Mouse (Mus musculus) midbrain, embryonic 10.5 days (tissue): ENCODE measurements around the gene Rpl27. TPM values are rescaled to one million over a fixed set of nuclear protein-coding genes. Genes with fewer than 3 reads are reported as not detected.

Source experiments
- DNase-seq: peaks from one replicate; pipeline ENCODE4 v3.0.0-alpha.2; 2017; ENCODE audit warnings: low spot score
- H3K27ac ChIP-seq: fragments of 300-500 bp; sonication (generic); replicated peaks from 2 replicates; pipeline ENCODE4 v1.5.1; 2016; ENCODE audit warnings: mild to moderate bottlenecking
- H3K27me3 ChIP-seq: fragments of 300-500 bp; sonication (generic); 2 replicates; pipeline ENCODE4 v1.6.1; 2016; ENCODE audit warnings: low read depth, mild to moderate bottlenecking; ENCODE audit not compliant: poor library complexity, severe bottlenecking
- H3K36me3 ChIP-seq: fragments of 300-500 bp; sonication (generic); 2 replicates; pipeline ENCODE4 v1.6.1; 2016; ENCODE audit warnings: mild to moderate bottlenecking, moderate library complexity
- H3K4me1 ChIP-seq: fragments of 300-500 bp; sonication (generic); 2 replicates; pipeline ENCODE4 v1.6.1; 2016
- H3K4me3 ChIP-seq: fragments of 300-500 bp; sonication (generic); 2 replicates; pipeline ENCODE4 v1.5.1; 2016; ENCODE audit warnings: mild to moderate bottlenecking, moderate library complexity
- H3K9me3 ChIP-seq: fragments of 300-500 bp; sonication (generic); replicated peaks from 2 replicates; pipeline ENCODE4 v1.6.1; 2016; ENCODE audit warnings: mild to moderate bottlenecking
- WGBS: fragments of 180-500 bp; shearing (Covaris S2); methylation state at CpG from one replicate; pipeline ENCODE4 v1.1.7; 2016; 5-methylcytosine and 5-hydroxymethylcytosine counted together
- polyA plus RNA-seq: library from polyadenylated mRNA; unstranded; fragments of >200 nt; fragmentation: Nextera tagmentation; extraction: Ambion mirVana; gene quantifications from 2 replicates; pipeline ENCODE4 v1.2.1, GENCODE M21; 2016

The Rpl27 gene
- polyA plus RNA-seq, 1 experiment from 2014 or later, result 448 TPM

GRCm38 (mm10) chr11:101450394-101450793 lies 8.3 kb downstream of the Rpl27 start:
- no peak for DNase-seq
- H3K27ac ChIP-seq, result no peak overlapping the region
- 86% methylated on average over 3 of the region's 3 CpGs for WGBS
- peaks cover 11% of the 10 kb centered on the region for H3K4me1 ChIP-seq
- no peak overlapping the region for H3K4me3 ChIP-seq
- no peaks in the 10 kb centered on the region for H3K9me3 ChIP-seq
- peaks cover 13% of the 10 kb centered on the region for H3K36me3 ChIP-seq
- no peaks in the 10 kb centered on the region for H3K27me3 ChIP-seq

- 92% methylated on average over 10 of the region's 10 CpGs for WGBS
- Histone ChIP-seq H3K4me1 (peaks cover 11% of the 10 kb centered on the region), H3K27me3 (no peaks in the 10 kb centered on the region), H3K27ac (no peak overlapping the region), H3K36me3 (peaks cover 5% of the 10 kb centered on the region), H3K9me3 (no peaks in the 10 kb centered on the region), H3K4me3 (no peak overlapping the region)
- no peak for DNase-seq
Observed at GRCm38 (mm10) chr11:101451536-101451935, 9.4 kb downstream of the Rpl27 start.

- H3K4me3 ChIP-seq, result no peak overlapping the region
- no peaks in the 10 kb centered on the region for H3K9me3 ChIP-seq
- H3K27ac ChIP-seq, result no peak overlapping the region
- 83% methylated on average over 10 of the region's 10 CpGs for WGBS
- H3K27me3 ChIP-seq, result no peaks in the 10 kb centered on the region
- H3K4me1 ChIP-seq, result peaks cover 11% of the 10 kb centered on the region
- H3K36me3 ChIP-seq, result no peaks in the 10 kb centered on the region
- DNase-seq, result no peak
Observed at GRCm38 (mm10) chr11:101452093-101452774, 10.1 kb downstream of the Rpl27 start.

DNA sequence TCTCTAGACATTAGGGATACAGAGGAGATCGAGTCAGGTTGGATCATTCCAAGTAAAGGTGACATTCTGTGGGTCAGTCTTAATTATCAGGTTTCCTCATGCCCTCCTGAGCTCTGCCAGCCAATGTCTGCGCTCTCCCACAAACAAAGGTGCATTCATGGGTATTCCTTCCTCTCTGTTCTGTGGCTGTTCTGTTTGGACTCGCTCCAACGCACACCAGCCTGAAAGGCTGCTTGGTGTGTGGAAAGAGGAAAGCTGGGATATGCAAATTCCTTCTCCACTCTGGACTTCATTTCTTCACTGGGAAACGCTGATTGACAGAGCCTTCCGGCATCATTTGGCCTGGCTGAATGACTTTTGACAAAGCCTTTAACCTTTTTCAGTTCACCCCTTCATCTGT lies 12.6 kb downstream of the Rpl27 start:
- Histone ChIP-seq H3K36me3 (peaks cover 21% of the 10 kb centered on the region), H3K4me1 (peaks cover 23% of the 10 kb centered on the region), H3K27ac (0 out of 2 replicates have a peak overlapping the region, but pooled peaks have one; percentile 14), H3K27me3 (no peaks in the 10 kb centered on the region), H3K9me3 (no peaks in the 10 kb centered on the region), H3K4me3 (no peak overlapping the region)
- DNase-seq, result no peak
- 55% methylated on average over 6 of the region's 6 CpGs for WGBS

- Histone ChIP-seq H3K36me3 (peaks cover 30% of the 10 kb centered on the region), H3K27me3 (no peaks in the 10 kb centered on the region), H3K9me3 (no peaks in the 10 kb centered on the region), H3K4me1 (peaks cover 32% of the 10 kb centered on the region), H3K27ac (0 out of 2 replicates have a peak overlapping the region, but pooled peaks have one; percentile 38), H3K4me3 (no peak overlapping the region)
- 88% methylated on average over 7 of the region's 7 CpGs for WGBS
- DNase-seq, result no peak
Observed at GRCm38 (mm10) chr11:101455627-101456026, 13.5 kb downstream of the Rpl27 start.

- WGBS, result 91% methylated on average over 9 of the region's 9 CpGs
- no peak overlapping the region for H3K4me3 ChIP-seq
- H3K27ac ChIP-seq, result no peak overlapping the region
- no peaks in the 10 kb centered on the region for H3K27me3 ChIP-seq
- peaks cover 45% of the 10 kb centered on the region for H3K36me3 ChIP-seq
- no peak for DNase-seq
- H3K4me1 ChIP-seq, result peaks cover 46% of the 10 kb centered on the region
- H3K9me3 ChIP-seq, result no peaks in the 10 kb centered on the region
Observed at GRCm38 (mm10) chr11:101457631-101458030, 15.5 kb downstream of the Rpl27 start.

DNA sequence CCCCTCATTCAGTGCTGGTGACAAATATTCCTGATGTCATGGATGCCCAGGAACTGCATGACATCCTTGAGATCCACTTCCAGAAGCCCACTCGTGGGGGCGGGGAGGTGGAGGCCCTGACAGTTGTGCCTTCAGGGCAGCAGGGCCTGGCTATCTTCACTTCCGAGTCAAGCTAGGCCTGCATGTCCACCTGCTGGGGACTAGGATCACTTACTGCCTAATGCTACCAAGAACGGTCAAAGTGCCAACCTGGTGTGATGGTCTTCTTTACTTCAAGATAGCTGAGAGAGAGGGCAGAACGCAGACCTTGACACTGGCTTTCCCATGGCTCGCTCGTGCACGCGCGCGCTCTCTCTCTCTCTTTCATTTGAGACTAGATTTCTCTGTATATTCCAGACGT lies 16.1 kb downstream of the Rpl27 start:
- Histone ChIP-seq H3K36me3 (peaks cover 45% of the 10 kb centered on the region), H3K4me1 (peaks cover 52% of the 10 kb centered on the region)
- WGBS, result 87% methylated on average over 12 of the region's 12 CpGs

DNA sequence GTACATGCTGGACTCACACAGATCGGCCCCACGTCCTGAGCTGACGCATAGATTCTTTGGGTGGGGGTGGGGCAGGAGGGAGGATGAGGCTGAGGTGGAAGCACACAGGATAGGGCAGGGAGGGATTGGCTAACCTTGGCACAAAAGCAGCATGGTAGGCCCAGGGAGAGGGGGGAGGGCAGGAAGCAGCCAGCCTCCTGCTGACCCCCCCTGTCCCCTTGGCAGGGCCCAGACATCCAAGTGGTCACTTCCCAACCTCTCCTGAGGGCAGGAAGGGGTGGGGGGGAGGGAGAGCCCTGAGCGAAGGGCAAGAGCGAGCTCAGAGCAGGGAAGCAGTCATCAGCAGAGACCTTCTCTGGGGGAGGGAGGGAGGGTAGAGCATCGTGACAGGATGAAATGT lies 17.6 kb downstream of the Rpl27 start:
- H3K27ac ChIP-seq, result peak overlapping the region; percentile 29
- H3K4me1 ChIP-seq, result peaks cover 62% of the 10 kb centered on the region

More for the DNA sequence above, 16.1 kb downstream of the Rpl27 start:
- Histone ChIP-seq H3K27me3 (no peaks in the 10 kb centered on the region), H3K4me3 (no peak overlapping the region), H3K9me3 (no peaks in the 10 kb centered on the region), H3K27ac (no peak overlapping the region)
- no peak for DNase-seq

DNA sequence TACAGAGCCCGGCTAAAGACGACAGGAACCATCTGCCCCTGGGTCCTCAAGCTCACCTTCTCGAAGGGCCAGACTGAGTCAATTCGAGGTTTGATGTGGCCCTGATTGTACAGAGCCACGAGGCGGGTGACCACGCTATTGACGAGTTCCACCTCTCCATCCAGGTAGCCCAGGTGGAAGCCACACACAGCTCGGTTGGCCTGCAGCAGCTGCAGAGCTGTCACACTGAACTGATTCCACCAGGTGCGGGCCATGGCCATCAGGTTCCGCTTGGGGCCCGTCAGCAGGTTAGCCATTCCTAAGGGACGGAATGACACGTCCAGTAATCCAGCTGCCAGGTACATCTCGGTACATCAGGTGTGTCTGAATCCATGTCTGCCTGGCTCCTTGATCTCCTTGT lies 18.2 kb downstream of the Rpl27 start:
- H3K4me3 ChIP-seq, result no peak overlapping the region
- no peak for DNase-seq
- H3K36me3 ChIP-seq, result peaks cover 45% of the 10 kb centered on the region
- H3K4me1 ChIP-seq, result peaks cover 63% of the 10 kb centered on the region
- 86% methylated on average over 15 of the region's 15 CpGs for WGBS
- H3K9me3 ChIP-seq, result no peaks in the 10 kb centered on the region
- H3K27me3 ChIP-seq, result peaks cover 15% of the 10 kb centered on the region
- peak overlapping the region; percentile 29; the same call in 1 of the 2 replicates for H3K27ac ChIP-seq

More for the DNA sequence above, 17.6 kb downstream of the Rpl27 start:
- no peak for DNase-seq
- H3K9me3 ChIP-seq, result no peaks in the 10 kb centered on the region
- peaks cover 9% of the 10 kb centered on the region for H3K27me3 ChIP-seq
- H3K36me3 ChIP-seq, result peaks cover 45% of the 10 kb centered on the region
- no peak overlapping the region for H3K4me3 ChIP-seq
- WGBS, result 28% methylated on average over 6 of the region's 6 CpGs

GRCm38 (mm10) chr11:101462141-101462540 lies 20.0 kb downstream of the Rpl27 start:
- Histone ChIP-seq H3K4me3 (peak overlapping the region; percentile 32), H3K4me1 (peaks cover 79% of the 10 kb centered on the region), H3K27ac (peak overlapping the region; percentile 80), H3K9me3 (no peaks in the 10 kb centered on the region), H3K27me3 (peaks cover 24% of the 10 kb centered on the region), H3K36me3 (peaks cover 45% of the 10 kb centered on the region)
- no peak for DNase-seq
- WGBS, result 74% methylated on average over 14 of the region's 14 CpGs

DNA sequence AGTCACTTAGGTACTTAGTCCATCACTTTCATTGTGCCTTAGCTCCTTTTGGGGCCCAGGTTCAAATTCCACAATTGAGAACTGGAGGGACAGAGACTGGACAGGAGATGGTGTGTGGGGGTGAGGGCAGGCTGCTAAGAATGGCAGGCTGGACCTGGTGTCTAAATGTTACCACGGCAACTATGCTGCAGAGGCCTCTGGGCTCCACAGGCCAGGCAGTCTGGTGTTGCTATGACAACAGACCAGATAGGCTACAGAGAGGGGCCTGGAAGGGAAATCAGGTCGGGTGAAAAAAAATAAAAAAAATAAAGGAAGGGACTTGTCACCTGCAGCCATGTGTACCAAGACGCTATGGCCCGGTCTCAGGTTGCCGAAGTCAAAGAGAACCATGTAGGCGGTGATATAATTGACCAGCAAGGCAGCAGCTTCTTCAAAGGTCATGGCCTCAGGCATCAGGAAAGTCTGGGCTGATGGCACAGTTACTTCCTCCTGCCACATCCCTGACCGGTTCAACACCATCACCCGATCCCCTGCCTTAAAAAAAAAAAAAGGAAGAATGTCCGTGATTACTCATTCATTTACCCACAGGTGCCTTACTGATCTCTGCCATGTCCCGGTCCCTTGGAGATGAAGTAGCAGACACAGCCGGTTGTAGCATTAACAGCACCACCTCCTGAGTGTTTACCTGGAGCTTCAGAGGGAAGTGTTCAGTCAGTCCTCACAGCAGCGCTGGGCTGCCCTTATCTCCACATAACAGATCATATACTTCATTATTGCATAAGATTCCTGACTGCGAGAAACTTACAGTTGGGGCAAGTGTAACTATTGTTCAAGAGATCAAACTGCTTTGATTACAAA lies 20.7 kb downstream of the Rpl27 start:
- peaks cover 42% of the 10 kb centered on the region for H3K36me3 ChIP-seq
- peak overlapping the region; percentile 80 for H3K27ac ChIP-seq
- DNase-seq, result peak; percentile 71
- H3K9me3 ChIP-seq, result no peaks in the 10 kb centered on the region
- WGBS, result 44% methylated on average over 13 of the region's 13 CpGs
- peaks cover 27% of the 10 kb centered on the region for H3K27me3 ChIP-seq
- H3K4me1 ChIP-seq, result peaks cover 86% of the 10 kb centered on the region
- H3K4me3 ChIP-seq, result peak overlapping the region; percentile 32

- no peaks in the 10 kb centered on the region for H3K9me3 ChIP-seq
- peaks cover 31% of the 10 kb centered on the region for H3K27me3 ChIP-seq
- H3K4me3 ChIP-seq, result peak within 1 kb of the TSS; percentile 68
- peak within 1 kb of the TSS; percentile 82 for H3K27ac ChIP-seq
- peaks cover 27% of the 10 kb centered on the region for H3K36me3 ChIP-seq
- no peak for DNase-seq
- peaks cover 90% of the 10 kb centered on the region for H3K4me1 ChIP-seq
- WGBS, result 13% methylated on average over 12 of the region's 12 CpGs
Observed at GRCm38 (mm10) chr11:101464211-101465100, 22.4 kb downstream of the Rpl27 start, which contains the start of gene Rnd2. Gene Rnd2, plus strand, starts transcription at chr11:101464999.
